Mouse (Mus musculus) stomach, embryonic 15.5 days (tissue): ENCODE data around the gene Fos. TPM values are rescaled to one million over a fixed set of nuclear protein-coding genes. Genes with fewer than 3 reads are reported as not detected.

Experiments used
- ATAC-seq: fragments of 200-750 bp; cut with Nextera tagmentation; 2 replicates; pipeline ENCODE4 v1.8.0; 2017; ENCODE audit warnings: low read depth, moderate number of reproducible peaks, moderate TSS enrichment; ENCODE audit not compliant: insufficient read depth, low FRiP score
- H3K27ac ChIP-seq: fragments of 300-500 bp; sonication (generic); 2 replicates; pipeline ENCODE4 v1.5.1; 2015; ENCODE audit warnings: mild to moderate bottlenecking, inconsistent platforms
- H3K27me3 ChIP-seq: fragments of 300-500 bp; sonication (generic); replicated peaks from 2 replicates; pipeline ENCODE4 v1.6.1; 2015; ENCODE audit warnings: inconsistent platforms
- H3K36me3 ChIP-seq: fragments of 300-500 bp; sonication (generic); 2 replicates; pipeline ENCODE4 v1.6.1; 2015; ENCODE audit warnings: inconsistent platforms
- H3K4me1 ChIP-seq: fragments of 300-500 bp; sonication (generic); 2 replicates; pipeline ENCODE4 v1.6.1; 2015; ENCODE audit warnings: inconsistent platforms
- H3K4me2 ChIP-seq: fragments of 300-500 bp; sonication (generic); 2 replicates; pipeline ENCODE4 v1.6.1; 2015; ENCODE audit warnings: mild to moderate bottlenecking, inconsistent platforms
- H3K4me3 ChIP-seq: fragments of 300-500 bp; sonication (generic); replicated peaks from 2 replicates; pipeline ENCODE4 v1.5.1; 2015; ENCODE audit warnings: inconsistent platforms
- H3K9ac ChIP-seq: fragments of 300-500 bp; sonication (generic); 2 replicates; pipeline ENCODE4 v1.6.1; 2015; ENCODE audit warnings: inconsistent platforms
- H3K9me3 ChIP-seq: fragments of 300-500 bp; sonication (generic); 2 replicates; pipeline ENCODE4 v1.6.1; 2016; ENCODE audit warnings: inconsistent platforms
- WGBS: fragments of 180-500 bp; shearing (Covaris S2); methylation state at CpG from one replicate; pipeline ENCODE4 v1.1.7; 2015; 5-methylcytosine and 5-hydroxymethylcytosine counted together
- polyA plus RNA-seq: library from polyadenylated mRNA; unstranded; fragments of >200 nt; fragmentation: Nextera tagmentation; extraction: Ambion mirVana; gene quantifications from 2 replicates; pipeline ENCODE4 v1.2.1, GENCODE M21; 2015

The Fos gene
- polyA plus RNA-seq, 1 experiment from 2014 or later: 16.4 TPM

GRCm38 (mm10) chr12:85477804-85478203, 4.1 kb downstream of the Fos start:
- Histone ChIP-seq H3K9ac (no peak overlapping the region), H3K4me1 (peaks cover 11% of the 10 kb centered on the region), H3K4me3 (no peak overlapping the region), H3K4me2 (no peak overlapping the region), H3K9me3 (no peaks in the 10 kb centered on the region), H3K36me3 (no peaks in the 10 kb centered on the region), H3K27ac (no peak overlapping the region), H3K27me3 (peaks cover 9% of the 10 kb centered on the region; the same call in 1 of the 2 replicates)
- ATAC-seq: no peak
- WGBS: 76% methylated on average over 3 of the region's 3 CpGs

GRCm38 (mm10) chr12:85478696-85479095, 5.0 kb downstream of the Fos start:
- Histone ChIP-seq H3K27ac (no peak overlapping the region), H3K4me3 (no peak overlapping the region), H3K9me3 (no peaks in the 10 kb centered on the region), H3K27me3 (peaks cover 9% of the 10 kb centered on the region; the same call in 1 of the 2 replicates), H3K9ac (no peak overlapping the region), H3K4me2 (no peak overlapping the region), H3K4me1 (peaks cover 9% of the 10 kb centered on the region), H3K36me3 (no peaks in the 10 kb centered on the region)
- 63% methylated on average over 7 of the region's 7 CpGs for WGBS
- ATAC-seq: no peak

DNA sequence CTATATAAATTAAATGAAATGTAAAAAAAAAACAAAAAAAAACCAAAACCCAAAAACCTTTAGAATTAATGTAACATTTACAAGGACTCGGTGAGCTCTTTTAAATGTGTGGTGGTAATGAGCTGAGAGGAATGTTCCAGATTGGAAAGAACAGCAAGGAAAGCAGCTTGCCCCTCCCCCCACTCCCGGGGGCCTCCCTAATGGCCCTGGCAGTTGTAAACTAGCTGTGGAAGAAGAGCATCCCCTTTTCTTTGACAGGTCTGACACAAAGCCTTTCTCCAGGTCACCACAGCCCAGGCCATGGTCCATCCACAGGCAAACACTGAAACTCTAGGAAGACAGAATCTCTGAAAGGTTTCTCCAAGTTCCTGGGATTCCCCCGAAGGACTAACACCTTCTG, 5.5 kb downstream of the Fos start:
- ATAC-seq: no peak
- 35% methylated on average over 3 of the region's 3 CpGs for WGBS
- H3K4me3 ChIP-seq: no peak overlapping the region

GRCm38 (mm10) chr12:85483155-85483554, 9.5 kb downstream of the Fos start:
- no peak overlapping the region for H3K27ac ChIP-seq
- H3K4me3 ChIP-seq: no peak overlapping the region
- H3K27me3 ChIP-seq: no peaks in the 10 kb centered on the region
- 37% methylated on average over 4 of the region's 4 CpGs for WGBS
- ATAC-seq: no peak
- H3K9me3 ChIP-seq: no peaks in the 10 kb centered on the region
- H3K9ac ChIP-seq: no peak overlapping the region
- no peak overlapping the region for H3K4me2 ChIP-seq
- no peaks in the 10 kb centered on the region for H3K36me3 ChIP-seq
- peaks cover 17% of the 10 kb centered on the region for H3K4me1 ChIP-seq

More for the DNA sequence above, 5.5 kb downstream of the Fos start:
- Histone ChIP-seq H3K36me3 (no peaks in the 10 kb centered on the region), H3K4me2 (no peak overlapping the region), H3K9ac (no peak overlapping the region), H3K9me3 (no peaks in the 10 kb centered on the region), H3K4me1 (peaks cover 9% of the 10 kb centered on the region), H3K27me3 (peaks cover 9% of the 10 kb centered on the region; the same call in 1 of the 2 replicates), H3K27ac (no peak overlapping the region)

DNA sequence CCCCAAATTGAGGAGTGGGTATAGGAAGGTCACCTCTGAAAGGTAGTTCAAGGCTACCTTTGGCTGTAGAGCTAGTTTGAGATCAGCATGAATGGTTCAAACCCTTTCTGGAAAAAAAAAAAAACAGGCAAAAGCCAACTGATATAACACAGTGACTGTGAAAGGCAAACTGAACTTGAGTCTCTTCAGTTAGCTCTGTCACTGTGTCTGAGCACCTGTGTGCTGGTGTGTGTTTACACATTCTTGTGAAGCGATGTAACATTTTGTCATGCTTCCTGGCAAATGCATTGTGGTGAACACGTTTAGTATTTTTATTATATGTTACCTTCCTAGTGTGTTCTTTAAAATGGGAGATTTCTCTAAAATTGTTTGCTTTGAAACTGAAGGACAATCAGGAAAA, 11.0 kb downstream of the Fos start:
- Histone ChIP-seq H3K4me3 (no peak overlapping the region), H3K36me3 (no peaks in the 10 kb centered on the region), H3K27me3 (no peaks in the 10 kb centered on the region), H3K4me1 (peaks cover 17% of the 10 kb centered on the region), H3K9ac (no peak overlapping the region), H3K27ac (no peak overlapping the region), H3K4me2 (no peak overlapping the region), H3K9me3 (no peaks in the 10 kb centered on the region)
- ATAC-seq: no peak
- WGBS: 46% methylated on average over 2 of the region's 2 CpGs

GRCm38 (mm10) chr12:85485890-85486765, 12.4 kb downstream of the Fos start:
- under 1% methylated on average over 52 of the region's 52 CpGs for WGBS
- H3K27me3 ChIP-seq: no peaks in the 10 kb centered on the region
- peak overlapping the region; percentile 41 for H3K27ac ChIP-seq
- peak overlapping the region; percentile 80 for H3K4me2 ChIP-seq
- peak overlapping the region; percentile 55 for H3K4me3 ChIP-seq
- no peaks in the 10 kb centered on the region for H3K9me3 ChIP-seq
- H3K4me1 ChIP-seq: peaks cover 17% of the 10 kb centered on the region
- peak; percentile 97 for ATAC-seq
- peak overlapping the region; percentile 38; the same call in 1 of the 2 replicates for H3K9ac ChIP-seq
- H3K36me3 ChIP-seq: no peaks in the 10 kb centered on the region

DNA sequence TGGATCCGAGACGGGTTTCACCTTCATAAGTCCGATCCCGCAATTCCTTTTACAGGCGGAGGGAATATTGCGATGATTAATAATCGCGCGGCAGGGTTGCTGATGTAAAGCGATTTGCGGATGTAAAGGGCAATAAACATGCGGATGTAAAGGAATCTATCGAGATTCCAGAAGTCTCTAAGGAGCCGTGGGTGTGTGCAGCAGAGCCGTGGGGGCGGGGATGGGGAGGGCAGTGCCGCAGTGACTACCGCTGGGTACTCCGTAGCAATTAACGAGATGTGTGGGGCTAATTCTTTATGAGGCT, 13.0 kb downstream of the Fos start:
- under 1% methylated on average over 20 of the region's 20 CpGs for WGBS
- peak overlapping the region; percentile 80 for H3K4me2 ChIP-seq
- peaks cover 17% of the 10 kb centered on the region for H3K4me1 ChIP-seq
- no peaks in the 10 kb centered on the region for H3K27me3 ChIP-seq
- no peaks in the 10 kb centered on the region for H3K36me3 ChIP-seq
- H3K4me3 ChIP-seq: peak overlapping the region; percentile 55
- ATAC-seq: no peak
- peak overlapping the region; percentile 48; the same call in 1 of the 2 replicates for H3K27ac ChIP-seq
- peak overlapping the region; percentile 21; the same call in 1 of the 2 replicates for H3K9ac ChIP-seq
- H3K9me3 ChIP-seq: no peaks in the 10 kb centered on the region

- WGBS: 3% methylated on average over 12 of the region's 12 CpGs
These were observed 14.0 kb downstream of the Fos start for GRCm38 (mm10) chr12:85487545-85488141.

GRCm38 (mm10) chr12:85489232-85489886, 15.7 kb downstream of the Fos start:
- H3K27me3 ChIP-seq: no peaks in the 10 kb centered on the region
- 68% methylated on average over 7 of the region's 7 CpGs for WGBS
- peak overlapping the region; percentile 6; the same call in 1 of the 2 replicates for H3K27ac ChIP-seq
- H3K4me1 ChIP-seq: peaks cover 17% of the 10 kb centered on the region
- no peaks in the 10 kb centered on the region for H3K36me3 ChIP-seq
- no peaks in the 10 kb centered on the region for H3K9me3 ChIP-seq
- ATAC-seq: no peak
- no peak overlapping the region for H3K4me3 ChIP-seq
- H3K9ac ChIP-seq: no peak overlapping the region
- no peak overlapping the region for H3K4me2 ChIP-seq

More at GRCm38 (mm10) chr12:85487545-85488141, 14.0 kb downstream of the Fos start:
- H3K4me1 ChIP-seq: peaks cover 17% of the 10 kb centered on the region
- no peaks in the 10 kb centered on the region for H3K27me3 ChIP-seq
- peak overlapping the region; percentile 48; the same call in 1 of the 2 replicates for H3K27ac ChIP-seq
- no peak for ATAC-seq
- H3K9me3 ChIP-seq: no peaks in the 10 kb centered on the region
- peak overlapping the region; percentile 55 for H3K4me3 ChIP-seq
- H3K4me2 ChIP-seq: peak overlapping the region; percentile 80
- H3K36me3 ChIP-seq: no peaks in the 10 kb centered on the region
- no peak overlapping the region for H3K9ac ChIP-seq

- Histone ChIP-seq H3K4me1 (peaks cover 16% of the 10 kb centered on the region), H3K27ac (peak overlapping the region; percentile 6; the same call in 1 of the 2 replicates), H3K36me3 (no peaks in the 10 kb centered on the region), H3K9me3 (no peaks in the 10 kb centered on the region), H3K4me3 (no peak overlapping the region), H3K27me3 (no peaks in the 10 kb centered on the region), H3K4me2 (no peak overlapping the region), H3K9ac (no peak overlapping the region)
- ATAC-seq: no peak
- 65% methylated on average over 10 of the region's 10 CpGs for WGBS
These were observed 16.6 kb downstream of the Fos start for GRCm38 (mm10) chr12:85490096-85490820.

DNA sequence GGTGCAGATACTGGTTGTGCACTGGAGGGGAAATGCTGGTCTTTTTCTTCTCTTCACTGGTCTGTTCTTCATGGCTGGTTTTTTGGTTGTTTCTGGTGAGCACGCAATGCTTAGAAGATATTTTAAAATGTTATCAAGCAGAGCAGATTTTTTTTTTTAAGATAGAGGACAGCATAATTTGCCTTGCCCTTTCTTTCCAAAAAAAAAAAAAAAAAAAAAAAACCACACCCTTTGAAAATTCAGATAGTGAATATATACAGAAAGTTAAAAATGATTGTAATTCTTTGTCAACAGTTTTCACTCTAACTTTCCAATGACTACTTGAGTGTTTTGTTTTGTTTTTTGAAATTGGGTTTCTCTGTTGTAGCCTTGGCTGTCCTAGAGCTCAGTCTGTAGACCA, 17.3 kb downstream of the Fos start:
- Histone ChIP-seq H3K27me3 (no peaks in the 10 kb centered on the region), H3K4me3 (no peak overlapping the region), H3K9me3 (no peaks in the 10 kb centered on the region), H3K36me3 (no peaks in the 10 kb centered on the region), H3K4me2 (no peak overlapping the region), H3K9ac (no peak overlapping the region), H3K27ac (no peak overlapping the region), H3K4me1 (peaks cover 11% of the 10 kb centered on the region)
- WGBS: 77% methylated on average over 1 of the region's 1 CpGs
- ATAC-seq: no peak
